15 mouse cellular contexts compared by ENCODE assay signal in genomic region chr11:80324636-80325035, GRCm38 (mm10). TPM values are rescaled to one million over a fixed set of nuclear protein-coding genes. Genes with fewer than 3 reads are reported as not detected.
"Had no signal": no experiment of that assay in that cellular context is flagged by ENCODE, and none has a peak within 500 bp of the region (broad histone marks: within the 10 kb centered on the region; RNA-seq: fewer than 3 reads in every experiment).

No protein-coding gene starts in this region.

- H3K4me2 ChIP-seq: lung, embryonic 14.5 days; midbrain, embryonic 11.5 days; midbrain, embryonic 13.5 days; midbrain, embryonic 15.5 days; neural tube, embryonic 12.5 days had no signal

- ATAC-seq: midbrain, embryonic 13.5 days; midbrain, embryonic 15.5 days had no signal

- H3K36me3 ChIP-seq: midbrain, embryonic 15.5 days had no signal

- DNase-seq: lung, adult 18-20 months; lung, embryonic 14.5 days; lung, postnatal 10 days; lung, postnatal 4 days; right cerebral cortex, postnatal 14 days; thymus, adult 18-20 months; thymus, postnatal 14 days; thymus, postnatal 36 days had no signal

- H3K9me3 ChIP-seq: megakaryocyte, embryonic 14.5 days; midbrain, embryonic 13.5 days; midbrain, embryonic 15.5 days; neural tube, embryonic 12.5 days had no signal

- H3K27me3 ChIP-seq: midbrain, embryonic 13.5 days; midbrain, embryonic 15.5 days; neural tube, embryonic 12.5 days had no signal

- H3K9ac ChIP-seq: lung, embryonic 14.5 days; midbrain, embryonic 13.5 days; midbrain, embryonic 15.5 days; neural tube, embryonic 12.5 days had no signal

- H3K27ac ChIP-seq: midbrain, embryonic 13.5 days; midbrain, embryonic 15.5 days; neural tube, embryonic 12.5 days had no signal

- H3K4me3 ChIP-seq: megakaryocyte, embryonic 14.5 days; midbrain, embryonic 13.5 days; midbrain, embryonic 15.5 days; neural tube, embryonic 12.5 days had no signal

RNA-seq across cellular contexts. Expression of gene Rhbdl3, which starts 23.9 kb away (rescaled TPM):
- total RNA-seq: monocyte, adult 5-6 weeks; neutrophil, adult 5-6 weeks had no signal
